Mouse (Mus musculus) C2C12 (cell line): Measurements from ENCODE around the gene Plpp4. TPM values are rescaled to one million over a fixed set of nuclear protein-coding genes. Genes with fewer than 3 reads are reported as not detected.

Experiments used
- H3K27me3 ChIP-seq: one replicate; pipeline ENCODE4 v1.6.1; 2011; ENCODE audit not compliant: control insufficient read depth, insufficient read depth, insufficient read length
- H3K36me3 ChIP-seq: one replicate; pipeline ENCODE4 v1.6.1; 2011; ENCODE audit not compliant: control insufficient read depth, insufficient read depth
- H3K4me3 ChIP-seq: one replicate; pipeline ENCODE4 v1.5.1; 2011; ENCODE audit warnings: mild to moderate bottlenecking, control low read depth; ENCODE audit not compliant: poor library complexity, insufficient read depth, severe bottlenecking
- H3K79me2 ChIP-seq: one replicate; pipeline ENCODE4 v1.6.1; 2011; ENCODE audit not compliant: control insufficient read depth, insufficient read depth
- H3K79me3 ChIP-seq: one replicate; pipeline ENCODE4 v1.6.1; 2011; ENCODE audit warnings: low read depth, control low read depth
- H3ac ChIP-seq: one replicate; pipeline ENCODE3; 2011; ENCODE audit warnings: low read depth; ENCODE audit not compliant: control insufficient read depth, insufficient read length
- CEBPB ChIP-seq: IDR thresholded peaks from one replicate; pipeline ENCODE4 v1.6.1; 2011; ENCODE audit warnings: low read depth, mild to moderate bottlenecking, control low read depth, moderate library complexity
- CTCF ChIP-seq: IDR thresholded peaks from one replicate; pipeline ENCODE4 v1.5.1; 2011; ENCODE audit not compliant: control insufficient read depth, insufficient read depth, insufficient read length
- FOSL1 ChIP-seq: IDR thresholded peaks from one replicate; pipeline ENCODE4 v1.8.0; 2011; ENCODE audit warnings: mild to moderate bottlenecking, low read length; ENCODE audit not compliant: poor library complexity, insufficient read depth, severe bottlenecking
- MAX ChIP-seq: IDR thresholded peaks from one replicate; pipeline ENCODE4 v1.6.1; 2011; ENCODE audit warnings: mild to moderate bottlenecking, control low read depth
- MYOD1 ChIP-seq: IDR thresholded peaks from one replicate; pipeline ENCODE4 v1.6.1; 2011; ENCODE audit warnings: low read depth; ENCODE audit not compliant: control insufficient read depth, insufficient read length
- MYOG ChIP-seq: IDR thresholded peaks from one replicate; pipeline ENCODE4 v1.6.1; 2011; ENCODE audit not compliant: control insufficient read depth, insufficient read length; ENCODE audit errors: extremely low read depth
- USF1 ChIP-seq: IDR thresholded peaks from one replicate; pipeline ENCODE4 v1.6.1; 2011; ENCODE audit warnings: low read depth, mild to moderate bottlenecking, control low read depth, moderate library complexity
- polyA plus RNA-seq: library from polyadenylated mRNA; unstranded; fragments of >200 nt; fragmentation: generic; extraction: Trizol; gene quantifications from one replicate; pipeline ENCODE4 v1.2.1, GENCODE M21; 2012; ENCODE audit warnings: missing spikeins

Plpp4 gene
- polyA plus RNA-seq, 1 experiment = not detected

DNA sequence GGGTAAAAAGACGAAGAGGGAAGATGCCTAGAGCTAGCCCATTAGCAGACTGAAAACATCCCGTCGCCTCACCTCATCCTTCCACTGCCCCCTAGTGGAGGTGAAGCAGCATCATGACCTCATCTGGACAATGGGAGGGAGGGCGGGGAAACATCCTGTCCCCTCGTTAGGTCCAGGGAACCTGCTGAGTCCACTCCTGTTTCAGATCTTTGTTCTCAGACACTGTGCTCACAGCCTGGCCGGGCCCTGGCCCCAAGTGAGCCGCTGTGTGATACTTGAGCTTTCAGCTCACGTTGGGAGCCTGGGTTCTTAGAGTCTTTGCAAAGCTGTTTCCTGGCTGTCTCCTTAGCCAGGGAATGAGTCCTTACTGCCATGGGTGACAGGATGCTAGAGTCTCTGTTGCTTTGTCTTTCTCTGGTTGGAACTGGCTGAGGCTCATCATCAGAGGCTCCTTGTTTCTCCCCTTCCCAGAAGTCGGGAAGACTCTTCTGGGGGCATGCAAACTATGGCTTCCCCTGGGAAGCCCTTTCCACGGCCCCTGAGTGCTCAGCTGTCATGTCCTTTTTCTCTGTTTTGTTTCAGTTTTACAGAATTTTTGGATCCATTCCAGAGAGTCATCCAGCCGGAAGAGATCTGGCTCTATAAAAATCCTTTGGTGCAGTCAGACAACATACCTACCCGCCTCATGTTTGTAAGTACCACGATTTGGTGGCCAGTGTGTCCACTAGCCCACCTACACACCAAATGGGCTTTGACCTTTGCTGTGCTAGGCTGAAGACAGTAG lies 50.4 kb downstream of the Plpp4 start:
- no peaks in the 10 kb centered on the region for H3K27me3 ChIP-seq
- TF ChIP-seq CEBPB = no peak
- TF ChIP-seq CTCF = no peak
- no peak for TF ChIP-seq FOSL1
- H3K79me3 ChIP-seq = no peaks in the 10 kb centered on the region
- H3K4me3 ChIP-seq = no peak overlapping the region
- no peak overlapping the region for H3ac ChIP-seq
- H3K36me3 ChIP-seq = no peaks in the 10 kb centered on the region
- H3K79me2 ChIP-seq = no peaks in the 10 kb centered on the region

- Histone ChIP-seq H3K27me3 (no peaks in the 10 kb centered on the region), H3K36me3 (no peaks in the 10 kb centered on the region), H3K79me3 (no peaks in the 10 kb centered on the region), H3ac (no peak overlapping the region), H3K79me2 (no peaks in the 10 kb centered on the region), H3K4me3 (no peak overlapping the region)
- TF ChIP-seq MYOD1 (no peak), CTCF (no peak), MYOG (no peak), FOSL1 (no peak), CEBPB (no peak), USF1 (no peak), MAX (no peak)
Measured at GRCm38 (mm10) chr7:129308661-129309060, 51.8 kb downstream of the Plpp4 start.

GRCm38 (mm10) chr7:129312521-129312920 lies 55.7 kb downstream of the Plpp4 start:
- no peaks in the 10 kb centered on the region for H3K79me3 ChIP-seq
- H3K79me2 ChIP-seq = no peaks in the 10 kb centered on the region
- no peak for TF ChIP-seq FOSL1
- TF ChIP-seq CTCF = no peak
- no peak for TF ChIP-seq MYOD1
- no peak for TF ChIP-seq CEBPB
- TF ChIP-seq USF1 = no peak
- TF ChIP-seq MYOG = no peak
- no peak for TF ChIP-seq MAX
- H3K36me3 ChIP-seq = no peaks in the 10 kb centered on the region
- H3K27me3 ChIP-seq = no peaks in the 10 kb centered on the region
- no peak overlapping the region for H3ac ChIP-seq
- H3K4me3 ChIP-seq = no peak overlapping the region

DNA sequence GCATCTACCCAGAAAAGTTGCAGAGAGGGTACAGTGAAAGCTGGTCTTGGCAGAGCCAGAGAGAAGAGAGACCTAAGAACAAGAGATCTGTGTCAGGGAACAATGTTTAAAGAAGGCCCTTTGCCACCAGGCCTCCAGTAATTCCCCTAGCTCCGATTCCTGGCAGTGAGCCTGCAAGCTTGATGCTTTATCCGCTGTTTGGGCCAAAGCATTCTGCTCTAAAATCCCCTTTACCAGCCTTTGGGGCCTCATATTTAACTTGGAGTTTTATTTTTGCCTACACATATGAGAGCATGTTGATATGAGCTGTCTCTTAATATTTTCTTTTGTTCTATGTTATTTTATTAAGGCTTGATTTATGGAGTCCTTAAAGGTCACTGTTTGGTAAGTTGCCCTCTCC lies 57.1 kb downstream of the Plpp4 start:
- Histone ChIP-seq H3K79me3 (no peaks in the 10 kb centered on the region), H3K79me2 (no peaks in the 10 kb centered on the region), H3K4me3 (no peak overlapping the region), H3ac (no peak overlapping the region), H3K27me3 (no peaks in the 10 kb centered on the region), H3K36me3 (no peaks in the 10 kb centered on the region)
- no peak for TF ChIP-seq CTCF
- no peak for TF ChIP-seq MYOD1
- TF ChIP-seq MAX = no peak
- no peak for TF ChIP-seq USF1

DNA sequence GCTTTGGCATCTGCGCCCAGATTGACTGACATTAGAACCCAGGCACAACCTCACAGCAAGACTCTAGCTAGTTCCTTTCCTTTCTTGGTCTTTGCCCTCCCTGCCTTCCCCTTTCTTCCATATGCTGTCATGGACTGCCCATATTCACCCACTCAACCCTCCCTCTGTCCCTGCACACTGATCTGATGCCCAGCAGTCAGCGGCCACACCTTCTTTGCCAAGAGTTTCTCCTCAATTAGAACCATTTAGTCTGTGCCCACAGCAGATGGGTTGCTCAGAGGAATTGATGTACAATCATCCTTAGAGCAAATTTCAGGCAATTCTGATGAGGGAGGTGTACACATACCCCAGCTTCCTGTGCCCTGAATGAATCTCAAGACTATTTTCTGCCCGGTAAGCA lies 83.3 kb downstream of the Plpp4 start:
- H3ac ChIP-seq = no peak overlapping the region
- H3K79me2 ChIP-seq = no peaks in the 10 kb centered on the region
- H3K27me3 ChIP-seq = no peaks in the 10 kb centered on the region
- TF ChIP-seq CEBPB (no peak), CTCF (no peak), USF1 (no peak), MAX (no peak), MYOG (no peak), MYOD1 (no peak), FOSL1 (no peak)
- no peak overlapping the region for H3K4me3 ChIP-seq
- no peaks in the 10 kb centered on the region for H3K79me3 ChIP-seq
- no peaks in the 10 kb centered on the region for H3K36me3 ChIP-seq

- no peaks in the 10 kb centered on the region for H3K79me3 ChIP-seq
Measured at GRCm38 (mm10) chr7:129355561-129355960, 98.7 kb downstream of the Plpp4 start.

More at GRCm38 (mm10) chr7:129355561-129355960, 98.7 kb downstream of the Plpp4 start:
- Histone ChIP-seq H3ac (no peak overlapping the region), H3K79me2 (no peaks in the 10 kb centered on the region), H3K4me3 (no peak overlapping the region), H3K27me3 (no peaks in the 10 kb centered on the region), H3K36me3 (no peaks in the 10 kb centered on the region)
- TF ChIP-seq FOSL1 (no peak), USF1 (no peak), MYOD1 (no peak), MYOG (no peak), CTCF (no peak), CEBPB (no peak), MAX (no peak)
